Mouse (Mus musculus) ES-E14 (cell line): ENCODE measurements around the gene Tax1bp1.

Source experiments
- CHD2 ChIP-seq: IDR thresholded peaks from 2 replicates; pipeline ENCODE4 v1.6.1; 2014; ENCODE audit warnings: mild to moderate bottlenecking, low read depth, low read length, inconsistent platforms
- HCFC1 ChIP-seq: IDR thresholded peaks from 2 replicates; pipeline ENCODE4 v1.6.1; 2012; ENCODE audit warnings: low read length, inconsistent platforms, borderline replicate concordance; ENCODE audit not compliant: insufficient read depth
- ZC3H11A ChIP-seq: IDR thresholded peaks from 2 replicates; pipeline ENCODE4 v1.6.1; 2012; ENCODE audit warnings: low read depth, mild to moderate bottlenecking, inconsistent platforms, low read length, borderline replicate concordance

DNA sequence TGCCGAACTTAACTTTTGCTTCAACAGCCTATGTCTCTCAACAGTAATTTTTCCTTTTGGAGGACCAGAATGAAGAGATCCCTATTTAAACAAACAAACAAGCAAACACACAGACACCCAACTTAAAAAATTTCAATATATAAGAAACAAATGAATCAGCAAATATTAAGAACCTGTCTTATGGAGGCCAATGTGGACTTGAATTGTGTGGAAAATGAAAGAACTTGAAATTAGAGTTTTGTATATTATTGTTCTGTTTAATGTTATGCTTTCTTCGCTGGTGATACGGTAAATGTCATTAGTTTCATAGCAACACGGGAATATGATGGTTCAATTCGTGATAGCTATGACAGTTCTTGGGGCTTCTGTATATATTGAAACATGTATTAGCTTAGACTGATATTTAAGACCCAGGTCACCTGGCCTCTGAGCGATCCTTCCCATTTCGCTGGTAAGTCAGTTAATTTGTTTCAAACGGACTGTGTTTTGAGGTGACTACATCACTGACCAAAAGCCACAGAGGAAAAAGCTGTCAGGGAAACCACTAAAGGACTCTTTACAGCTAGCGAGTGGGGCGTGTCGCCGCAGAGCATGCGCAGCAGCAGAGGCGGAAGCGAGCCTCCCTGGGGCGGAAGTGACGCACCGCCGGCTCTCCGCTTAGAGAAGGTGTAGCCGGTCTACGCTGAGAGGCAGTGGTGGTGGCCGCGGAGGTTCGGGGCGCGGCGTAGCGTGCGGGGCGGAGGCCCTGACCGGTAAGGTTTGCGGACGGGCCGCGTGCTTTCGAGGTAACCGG is at the start of gene Tax1bp1:
- TF ChIP-seq CHD2 = no peak
- no peak for TF ChIP-seq HCFC1
- TF ChIP-seq ZC3H11A = no peak
